Mouse (Mus musculus): ENCODE measurements around the gene Baz2a.
"Not testable (repeated sequence)": the region's sequence is repeated elsewhere in the genome, so short reads cannot be mapped to it uniquely, and the experiment has no call there.

The Baz2a gene

GRCm38 (mm10) chr10:128091564-128092505 is at the start of gene Baz2a:
Gene Baz2a (plus strand): TSS chr10:128091577.
- DNase-seq: peak; percentile 45

GRCm38 (mm10) chr10:128041636-128042035 is 49.7 kb upstream of the Baz2a start:
- DNase-seq: no peak

GRCm38 (mm10) chr10:128042466-128042865 is 48.9 kb upstream of the Baz2a start:
- DNase-seq: no peak

- DNase-seq: no peak
These were observed 48.1 kb upstream of the Baz2a start for GRCm38 (mm10) chr10:128043041-128043835.

GRCm38 (mm10) chr10:128048157-128048556 is 43.2 kb upstream of the Baz2a start:
- no peak for DNase-seq

- no peak for DNase-seq
These were observed 41.6 kb upstream of the Baz2a start for GRCm38 (mm10) chr10:128049741-128050140.

GRCm38 (mm10) chr10:128050355-128050754 is 41.0 kb upstream of the Baz2a start:
- no peak for DNase-seq

GRCm38 (mm10) chr10:128051589-128051988 is 39.8 kb upstream of the Baz2a start:
- DNase-seq: no peak

GRCm38 (mm10) chr10:128052136-128052535 is 39.2 kb upstream of the Baz2a start:
- DNase-seq: not testable (repeated sequence)

GRCm38 (mm10) chr10:128053001-128053400 is 38.4 kb upstream of the Baz2a start:
- DNase-seq: no peak

GRCm38 (mm10) chr10:128058184-128058583 is 33.2 kb upstream of the Baz2a start:
- DNase-seq: no peak

- DNase-seq: peak; percentile 98
These were observed 32.7 kb upstream of the Baz2a start, which contains the start of gene Ptges3 for GRCm38 (mm10) chr10:128058601-128059151. Gene Ptges3 (plus strand): TSS chr10:128058954.

GRCm38 (mm10) chr10:128059207-128059981 is 32.0 kb upstream of the Baz2a start:
- DNase-seq: no peak

- no peak for DNase-seq
These were observed 30.3 kb upstream of the Baz2a start for GRCm38 (mm10) chr10:128061109-128061508.

GRCm38 (mm10) chr10:128062221-128062989 is 29.0 kb upstream of the Baz2a start:
- no peak for DNase-seq

- no peak for DNase-seq
These were observed 25.3 kb upstream of the Baz2a start for GRCm38 (mm10) chr10:128066072-128066471.

GRCm38 (mm10) chr10:128069201-128069600 is 22.2 kb upstream of the Baz2a start:
- DNase-seq: no peak

- DNase-seq: not testable (repeated sequence)
These were observed 20.9 kb upstream of the Baz2a start for GRCm38 (mm10) chr10:128070432-128070831.

- not testable (repeated sequence) for DNase-seq
These were observed 13.1 kb upstream of the Baz2a start for GRCm38 (mm10) chr10:128078269-128078668.

- DNase-seq: no peak
These were observed 10.9 kb upstream of the Baz2a start for GRCm38 (mm10) chr10:128080496-128080895.

- DNase-seq: peak; percentile 26
These were observed 9.4 kb upstream of the Baz2a start for GRCm38 (mm10) chr10:128081807-128082476.
